Mouse (Mus musculus) hindbrain, postnatal 0 days (tissue): ENCODE measurements at regions not wholly inside any gene's neighbourhood (a gene's known extent, or its start where the extent isn't known, plus 50 kb on each side); places are given as distances from the start of the nearest gene placed in this dataset.

ENCODE experiments used
- ATAC-seq: fragments of 200-750 bp; cut with Nextera tagmentation; 2 replicates; pipeline ENCODE4 v1.8.0; 2017; ENCODE audit warnings: mild to moderate bottlenecking, moderate TSS enrichment, moderate library complexity
- DNase-seq: peaks from one replicate; pipeline ENCODE4 v3.0.0-alpha.2; 2015; ENCODE audit warnings: low spot score
- H3K27ac ChIP-seq: fragments of 300-500 bp; sonication (generic); 2 replicates; pipeline ENCODE4 v1.5.1; 2014; ENCODE audit warnings: mild to moderate bottlenecking
- H3K27me3 ChIP-seq: fragments of 300-500 bp; sonication (generic); 2 replicates; pipeline ENCODE4 v1.6.1; 2014; ENCODE audit warnings: low read length, mixed read lengths; ENCODE audit not compliant: insufficient read depth
- H3K36me3 ChIP-seq: fragments of 300-500 bp; sonication (generic); 2 replicates; pipeline ENCODE4 v1.6.1; 2014; ENCODE audit warnings: low read length, mixed read lengths; ENCODE audit not compliant: insufficient read depth
- H3K4me1 ChIP-seq: fragments of 300-500 bp; sonication (generic); 2 replicates; pipeline ENCODE4 v1.6.1; 2014; ENCODE audit warnings: antibody characterized with exemption, low read length, mixed read lengths; ENCODE audit not compliant: insufficient read depth
- H3K4me2 ChIP-seq: fragments of 300-500 bp; sonication (generic); 2 replicates; pipeline ENCODE4 v1.6.1; 2014; ENCODE audit warnings: low read depth, mild to moderate bottlenecking, low read length, moderate library complexity, mixed read lengths
- H3K4me3 ChIP-seq: fragments of 300-500 bp; sonication (generic); 2 replicates; pipeline ENCODE4 v1.5.1; 2014; ENCODE audit warnings: low read length
- H3K9ac ChIP-seq: fragments of 300-500 bp; sonication (generic); replicated peaks from 2 replicates; pipeline ENCODE4 v1.6.1; 2014; ENCODE audit warnings: mild to moderate bottlenecking, low read length, moderate library complexity, mixed read lengths
- H3K9me3 ChIP-seq: fragments of 300-500 bp; sonication (generic); 2 replicates; pipeline ENCODE4 v1.6.1; 2016; ENCODE audit warnings: low read length, mixed read lengths
- CTCF ChIP-seq: IDR thresholded peaks from 2 replicates; pipeline ENCODE4 v1.5.1; 2016; ENCODE audit warnings: antibody characterized with exemption, control low read depth, low read depth
- WGBS: fragments of 180-500 bp; shearing (Covaris S2); extraction: QIAGEN DNeasy Blood & Tissue Kit; methylation state at CpG from one replicate; pipeline ENCODE4 v1.1.7; 2014; 5-methylcytosine and 5-hydroxymethylcytosine counted together

DNA sequence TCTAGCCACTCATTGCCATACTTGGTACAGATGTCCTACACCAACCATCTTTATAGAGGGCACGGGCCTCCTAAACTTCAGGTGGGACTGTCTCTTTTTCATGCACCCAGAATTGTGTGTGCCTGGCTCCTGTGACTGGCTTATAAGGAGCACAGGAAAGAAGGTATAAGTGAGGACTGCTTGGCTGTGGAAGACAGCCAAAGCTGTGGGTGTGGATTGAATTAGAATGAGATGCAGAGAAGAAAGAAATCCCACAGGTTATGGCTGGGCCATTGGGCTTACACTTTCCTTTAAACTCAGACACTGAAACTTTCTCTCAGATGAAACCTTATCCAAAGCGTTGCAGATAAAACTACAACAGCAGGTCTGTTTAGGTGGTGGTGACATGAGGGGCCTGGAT, 239.5 kb upstream of the Fam160b2 start:
- ATAC-seq (no peak), DNase-seq (no peak)
- WGBS, result 86% methylated on average over 2 of the region's 2 CpGs
- TF ChIP-seq CTCF, result no peak
- H3K9me3 ChIP-seq, result no peaks in the 10 kb centered on the region
- H3K27ac ChIP-seq, result no peak overlapping the region
- no peak overlapping the region for H3K4me3 ChIP-seq
- H3K36me3 ChIP-seq, result no peaks in the 10 kb centered on the region
- no peaks in the 10 kb centered on the region for H3K4me1 ChIP-seq
- H3K27me3 ChIP-seq, result no peaks in the 10 kb centered on the region
- H3K4me2 ChIP-seq, result no peak overlapping the region
- H3K9ac ChIP-seq, result no peak overlapping the region

- Histone ChIP-seq H3K9ac (no peak overlapping the region), H3K27ac (no peak overlapping the region), H3K4me1 (no peaks in the 10 kb centered on the region), H3K36me3 (no peaks in the 10 kb centered on the region), H3K4me2 (no peak overlapping the region), H3K9me3 (no peaks in the 10 kb centered on the region), H3K4me3 (no peak overlapping the region), H3K27me3 (no peaks in the 10 kb centered on the region)
- ATAC-seq (peak; percentile 24; the same call in 1 of the 2 replicates), DNase-seq (peak; percentile 31)
- 7% methylated on average over 6 of the region's 6 CpGs for WGBS
- no peak for TF ChIP-seq CTCF
Measured at GRCm38 (mm10) chr14:70837528-70837927, 237.9 kb upstream of the Fam160b2 start.

DNA sequence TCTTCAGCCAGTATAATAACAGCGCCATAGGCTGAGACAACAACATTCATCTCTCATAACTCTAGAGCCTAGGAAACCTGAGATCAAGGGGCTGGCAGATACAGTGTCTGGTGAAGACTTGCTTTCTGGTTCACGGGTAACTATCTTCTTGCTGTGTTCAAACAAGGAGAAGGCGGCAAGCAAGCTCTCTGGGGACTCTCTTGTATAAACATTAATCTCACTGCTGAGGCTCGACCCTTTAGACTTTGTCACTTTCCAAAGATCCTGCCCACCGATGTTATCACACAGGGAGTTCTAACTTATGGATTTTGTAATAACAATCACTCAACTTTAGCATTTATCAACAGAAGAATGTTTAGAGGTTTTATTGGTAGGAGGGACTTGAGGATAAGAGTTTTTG, 233.6 kb upstream of the Fam160b2 start:
- Histone ChIP-seq H3K4me1 (no peaks in the 10 kb centered on the region), H3K9ac (no peak overlapping the region), H3K27me3 (no peaks in the 10 kb centered on the region), H3K27ac (no peak overlapping the region), H3K36me3 (no peaks in the 10 kb centered on the region), H3K4me2 (no peak overlapping the region), H3K9me3 (no peaks in the 10 kb centered on the region), H3K4me3 (no peak overlapping the region)
- DNase-seq (no peak), ATAC-seq (no peak)
- no peak for TF ChIP-seq CTCF
- WGBS, result 63% methylated on average over 5 of the region's 5 CpGs

- H3K27ac ChIP-seq, result no peak overlapping the region
- no peaks in the 10 kb centered on the region for H3K36me3 ChIP-seq
- no peak overlapping the region for H3K9ac ChIP-seq
- ATAC-seq, result peak; percentile 59
- H3K4me3 ChIP-seq, result no peak overlapping the region
- peak; percentile 64 for DNase-seq
- WGBS, result 51% methylated on average over 16 of the region's 16 CpGs
- TF ChIP-seq CTCF, result no peak
- no peaks in the 10 kb centered on the region for H3K9me3 ChIP-seq
- H3K27me3 ChIP-seq, result no peaks in the 10 kb centered on the region
- no peaks in the 10 kb centered on the region for H3K4me1 ChIP-seq
- H3K4me2 ChIP-seq, result no peak overlapping the region
Measured at GRCm38 (mm10) chr14:70832462-70833212, 233.0 kb upstream of the Fam160b2 start.

GRCm38 (mm10) chr14:70832042-70832441, 232.4 kb upstream of the Fam160b2 start:
- H3K27me3 ChIP-seq, result no peaks in the 10 kb centered on the region
- peak; percentile 58 for DNase-seq
- no peaks in the 10 kb centered on the region for H3K36me3 ChIP-seq
- no peak overlapping the region for H3K27ac ChIP-seq
- peak; percentile 72 for TF ChIP-seq CTCF
- WGBS, result 64% methylated on average over 3 of the region's 3 CpGs
- H3K4me3 ChIP-seq, result no peak overlapping the region
- H3K9me3 ChIP-seq, result no peaks in the 10 kb centered on the region
- H3K9ac ChIP-seq, result no peak overlapping the region
- no peak overlapping the region for H3K4me2 ChIP-seq
- no peaks in the 10 kb centered on the region for H3K4me1 ChIP-seq
- ATAC-seq, result 0 out of 2 replicates have a peak, but pooled peaks have one; percentile 53
